Mouse (Mus musculus) ES-E14 (cell line): Measurements from ENCODE around the gene Acat2. TPM values are rescaled to one million over a fixed set of nuclear protein-coding genes. Genes with fewer than 3 reads are reported as not detected.
"Not testable (repeated sequence)": the region's sequence is repeated elsewhere in the genome, so short reads cannot be mapped to it uniquely, and the experiment has no call there.

Experiments
- DNase-seq: peaks from one replicate; pipeline ENCODE4 v3.0.0-alpha.2; 2013; ENCODE audit warnings: low read depth, low spot score
- H3K27ac ChIP-seq: 2 replicates; pipeline ENCODE4 v1.5.1; 2012; ENCODE audit warnings: low read depth, mild to moderate bottlenecking, low read length, moderate library complexity, mixed read lengths; ENCODE audit not compliant: poor library complexity, insufficient read depth, severe bottlenecking
- H3K36me3 ChIP-seq: 2 replicates; pipeline ENCODE4 v1.6.1; 2012; ENCODE audit warnings: mild to moderate bottlenecking, low read length, moderate library complexity, mixed read lengths; ENCODE audit not compliant: control insufficient read depth, poor library complexity, insufficient read depth, severe bottlenecking
- H3K4me1 ChIP-seq, 2 experiments: fragments of 150-350 bp in 1 of 2; sonication (generic) in 1 of 2; 2 replicates each; pipeline ENCODE4 v1.6.1; 2012; ENCODE audit warnings: low read length in 2 of 2, mild to moderate bottlenecking in 1 of 2, mixed read lengths in 1 of 2; ENCODE audit not compliant: control insufficient read depth in 2 of 2, insufficient read depth in 2 of 2, poor library complexity in 1 of 2
- H3K4me3 ChIP-seq, 2 experiments: fragments of 150-350 bp in 1 of 2; sonication (generic) in 1 of 2; 2 replicates each; pipeline ENCODE4 v1.5.1; 2012; ENCODE audit warnings: low read length in 2 of 2, low read depth in 1 of 2, mild to moderate bottlenecking in 1 of 2, mixed read lengths in 1 of 2; ENCODE audit not compliant: insufficient read depth in 1 of 2, poor library complexity in 1 of 2, severe bottlenecking in 1 of 2
- H3K9ac ChIP-seq: 2 replicates; pipeline ENCODE4 v1.6.1; 2012; ENCODE audit warnings: low read depth, mild to moderate bottlenecking, low read length, mixed read lengths; ENCODE audit not compliant: poor library complexity, insufficient read depth, severe bottlenecking
- H3K9me3 ChIP-seq: fragments of 150-350 bp; sonication (generic); 2 replicates; pipeline ENCODE4 v1.6.1; 2012; ENCODE audit warnings: low read depth, mild to moderate bottlenecking, low read length; ENCODE audit not compliant: control insufficient read depth, insufficient read depth
- CHD2 ChIP-seq: IDR thresholded peaks from 2 replicates; pipeline ENCODE4 v1.6.1; 2014; ENCODE audit warnings: mild to moderate bottlenecking, low read depth, low read length, inconsistent platforms
- HCFC1 ChIP-seq: IDR thresholded peaks from 2 replicates; pipeline ENCODE4 v1.6.1; 2012; ENCODE audit warnings: low read length, inconsistent platforms, borderline replicate concordance; ENCODE audit not compliant: insufficient read depth
- MAFK ChIP-seq: IDR thresholded peaks from 2 replicates; pipeline ENCODE4 v1.6.1; 2014; ENCODE audit warnings: mild to moderate bottlenecking, low read depth, low read length, inconsistent platforms; ENCODE audit not compliant: insufficient read depth
- ZC3H11A ChIP-seq: IDR thresholded peaks from 2 replicates; pipeline ENCODE4 v1.6.1; 2012; ENCODE audit warnings: low read depth, mild to moderate bottlenecking, inconsistent platforms, low read length, borderline replicate concordance
- ZNF384 ChIP-seq: IDR thresholded peaks from 2 replicates; pipeline ENCODE4 v1.6.1; 2012; ENCODE audit warnings: low read depth, low read length, inconsistent platforms
- in situ Hi-C, 2 experiments: fragments of 600-800 bp; cut with MboI; formaldehyde crosslinking; loops; one replicate each; pipeline ENCODE4 v1.15.1; 2025; ENCODE audit warnings: low sequenced_read_pairs in 2 of 2, inconsistent platforms in 1 of 2; ENCODE audit not compliant: unreplicated experiment in 2 of 2
- total RNA-seq: library from RNA; depleted of rRNA; stranded (reverse); fragments of 300-350 nt; gene quantifications from 2 replicates; pipeline ENCODE4 v1.2.3, GENCODE M21; 2012

The Acat2 gene
- total RNA-seq, 1 experiment, result 57.3 TPM

DNA sequence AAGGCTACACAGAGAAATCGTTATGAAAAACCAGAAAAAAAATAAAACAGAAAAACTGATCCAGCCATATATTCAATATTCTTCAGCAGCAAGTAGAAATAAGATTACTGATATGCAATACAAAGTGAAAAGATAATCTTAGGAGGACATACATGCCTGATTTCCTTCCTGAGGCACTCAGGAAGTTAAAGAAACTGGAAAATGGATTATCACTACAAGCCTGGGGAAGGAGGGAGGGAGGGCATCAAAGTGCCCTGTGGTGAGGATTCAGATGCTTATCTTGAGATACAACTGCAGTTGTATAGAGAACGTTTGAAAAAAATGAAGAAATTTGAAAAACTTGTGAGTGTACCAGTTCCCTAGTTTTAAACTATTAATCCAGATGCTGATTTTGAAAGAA lies 23.4 kb upstream of the Acat2 start:
- peaks cover 0 to 6% of the 10 kb centered on the region in 2 experiments; a peak in 1 of 4 replicates for H3K4me1 ChIP-seq
- no peak overlapping the region for H3K27ac ChIP-seq
- no peak overlapping the region for H3K9ac ChIP-seq
- peaks cover 24% of the 10 kb centered on the region for H3K36me3 ChIP-seq
- H3K4me3 ChIP-seq, result no peak overlapping the region
- DNase-seq, result no peak
- TF ChIP-seq HCFC1 (no peak), CHD2 (no peak), ZC3H11A (no peak), ZNF384 (no peak), MAFK (no peak)
- no peaks in the 10 kb centered on the region for H3K9me3 ChIP-seq
- in situ Hi-C loops, result no loop called here

GRCm38 (mm10) chr17:12978546-12978945 lies 18.0 kb upstream of the Acat2 start:
- H3K9me3 ChIP-seq, result no peaks in the 10 kb centered on the region
- peaks cover 33% of the 10 kb centered on the region for H3K36me3 ChIP-seq
- no peaks in the 10 kb centered on the region for H3K4me1 ChIP-seq
- H3K27ac ChIP-seq, result no peak overlapping the region
- DNase-seq, result no peak
- no peak overlapping the region for H3K9ac ChIP-seq
- in situ Hi-C loops, result loop anchor here in 1 of 2 experiments (10.0 kb wide), 1 partner anchor 54 kb away; no protein-coding TSS in a partner anchor
- TF ChIP-seq HCFC1, result no peak
- no peak for TF ChIP-seq MAFK
- TF ChIP-seq ZC3H11A, result no peak
- H3K4me3 ChIP-seq, result no peak overlapping the region

GRCm38 (mm10) chr17:12973851-12974250 lies 13.3 kb upstream of the Acat2 start:
- H3K4me3 ChIP-seq, result no peak overlapping the region
- H3K36me3 ChIP-seq, result peaks cover 18% of the 10 kb centered on the region
- H3K9me3 ChIP-seq, result no peaks in the 10 kb centered on the region
- DNase-seq, result no peak
- H3K9ac ChIP-seq, result no peak overlapping the region
- TF ChIP-seq HCFC1 (no peak), MAFK (no peak), CHD2 (no peak), ZNF384 (no peak), ZC3H11A (no peak)
- no peak overlapping the region for H3K27ac ChIP-seq
- no peaks in the 10 kb centered on the region for H3K4me1 ChIP-seq
- in situ Hi-C loops, result loop anchor here in 1 of 2 experiments (10.0 kb wide), 1 partner anchor 49 kb away; no protein-coding TSS in a partner anchor

- DNase-seq, result no peak
- no peak overlapping the region for H3K9ac ChIP-seq
- H3K27ac ChIP-seq, result no peak overlapping the region
- no peaks in the 10 kb centered on the region for H3K9me3 ChIP-seq
- H3K36me3 ChIP-seq, result peaks cover 17% of the 10 kb centered on the region
- no peaks in the 10 kb centered on the region for H3K4me1 ChIP-seq
- in situ Hi-C loops, result no loop called here
- no peak overlapping the region for H3K4me3 ChIP-seq
- TF ChIP-seq ZC3H11A (no peak), ZNF384 (peak; percentile 61; the same call in 1 of the 2 replicates)
Measured at GRCm38 (mm10) chr17:12967173-12967572, 6.6 kb upstream of the Acat2 start.

DNA sequence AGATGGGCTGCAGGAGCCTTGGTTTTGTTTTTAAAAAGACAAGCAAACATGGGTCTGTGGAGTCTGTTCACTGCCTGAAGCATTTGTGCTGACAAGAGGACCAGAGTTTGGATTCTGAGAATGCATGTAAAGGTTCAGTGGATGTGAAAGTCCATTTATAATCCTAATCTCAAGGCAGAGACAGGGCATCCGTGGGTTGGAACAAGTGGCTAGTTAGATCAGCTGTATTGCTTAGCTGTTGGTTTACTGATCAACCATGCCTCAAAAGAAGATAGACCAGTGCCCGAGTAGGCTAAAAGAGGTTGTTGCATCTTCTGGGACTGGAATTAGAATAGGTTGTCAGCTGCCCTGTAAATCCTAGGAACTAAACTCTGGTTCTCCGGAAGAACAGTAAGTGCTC lies 2.9 kb upstream of the Acat2 start:
- in situ Hi-C loops, result no loop called here
- no peak for TF ChIP-seq HCFC1
- no peak for TF ChIP-seq ZNF384
- TF ChIP-seq ZC3H11A, result no peak
- TF ChIP-seq CHD2, result no peak
- no peak for TF ChIP-seq MAFK
- Histone ChIP-seq H3K9me3 (no peaks in the 10 kb centered on the region), H3K4me3 (no peak overlapping the region), H3K36me3 (peaks cover 13% of the 10 kb centered on the region), H3K9ac (no peak overlapping the region), H3K4me1 (peaks cover 0 to 4% of the 10 kb centered on the region in 2 experiments; a peak in 1 of 4 replicates), H3K27ac (no peak overlapping the region)
- DNase-seq, result no peak

GRCm38 (mm10) chr17:12959377-12959776 lies 1.2 kb downstream of the Acat2 start:
- H3K9ac ChIP-seq, H3K4me3 ChIP-seq, H3K36me3 ChIP-seq, H3K9me3 ChIP-seq, in situ Hi-C loops, H3K4me1 ChIP-seq, H3K27ac ChIP-seq, DNase-seq: not testable (repeated sequence)
